Mouse (Mus musculus) heart, embryonic 16.5 days (tissue): ENCODE results near the gene Olfr1477. TPM values are rescaled to one million over a fixed set of nuclear protein-coding genes. Genes with fewer than 3 reads are reported as not detected.
"Not testable (repeated sequence)": the region's sequence is repeated elsewhere in the genome, so short reads cannot be mapped to it uniquely, and the experiment has no call there.

Experiments
- ATAC-seq: fragments of 200-750 bp; cut with Nextera tagmentation; replicated peaks from 2 replicates; pipeline ENCODE4 v1.8.0; 2017; ENCODE audit warnings: moderate number of reproducible peaks; ENCODE audit not compliant: insufficient read depth, low FRiP score; ENCODE audit errors: extremely low read depth
- H3K27ac ChIP-seq: fragments of 300-500 bp; sonication (generic); 2 replicates; pipeline ENCODE4 v1.5.1; 2014; ENCODE audit warnings: mild to moderate bottlenecking, low read length, control low read depth, moderate library complexity
- H3K27me3 ChIP-seq: fragments of 300-500 bp; sonication (generic); 2 replicates; pipeline ENCODE4 v1.6.1; 2014; ENCODE audit warnings: low read length, mixed read lengths; ENCODE audit not compliant: control insufficient read depth, insufficient read depth
- H3K36me3 ChIP-seq: fragments of 300-500 bp; sonication (generic); 2 replicates; pipeline ENCODE4 v1.6.1; 2014; ENCODE audit not compliant: control insufficient read depth, insufficient read depth
- H3K4me1 ChIP-seq: fragments of 300-500 bp; sonication (generic); 2 replicates; pipeline ENCODE4 v1.6.1; 2014; ENCODE audit warnings: low read length, mixed read lengths; ENCODE audit not compliant: control insufficient read depth, insufficient read depth
- H3K4me2 ChIP-seq: fragments of 300-500 bp; sonication (generic); 2 replicates; pipeline ENCODE4 v1.6.1; 2014; ENCODE audit warnings: low read depth, mild to moderate bottlenecking, control low read depth, low read length
- H3K4me3 ChIP-seq: fragments of 300-500 bp; sonication (generic); 2 replicates; pipeline ENCODE4 v1.5.1; 2014; ENCODE audit warnings: mild to moderate bottlenecking, control low read depth, low read length
- H3K9ac ChIP-seq: fragments of 300-500 bp; sonication (generic); 2 replicates; pipeline ENCODE4 v1.6.1; 2014; ENCODE audit warnings: low read length, control low read depth
- H3K9me3 ChIP-seq: fragments of 300-500 bp; sonication (generic); replicated peaks from 2 replicates; pipeline ENCODE4 v1.6.1; 2016; ENCODE audit warnings: low read length; ENCODE audit not compliant: control insufficient read depth
- WGBS: fragments of 180-500 bp; shearing (Covaris S2); extraction: QIAGEN DNeasy Blood & Tissue Kit; methylation state at CpG from one replicate; pipeline ENCODE4 v1.1.7; 2014; 5-methylcytosine and 5-hydroxymethylcytosine counted together
- polyA plus RNA-seq: library from polyadenylated mRNA; unstranded; fragments of >200 nt; fragmentation: Nextera tagmentation; extraction: Ambion mirVana; gene quantifications from 2 replicates; pipeline ENCODE4 v1.2.1, GENCODE M21; 2015

The Olfr1477 gene
- not detected in 2 replicates for polyA plus RNA-seq

DNA sequence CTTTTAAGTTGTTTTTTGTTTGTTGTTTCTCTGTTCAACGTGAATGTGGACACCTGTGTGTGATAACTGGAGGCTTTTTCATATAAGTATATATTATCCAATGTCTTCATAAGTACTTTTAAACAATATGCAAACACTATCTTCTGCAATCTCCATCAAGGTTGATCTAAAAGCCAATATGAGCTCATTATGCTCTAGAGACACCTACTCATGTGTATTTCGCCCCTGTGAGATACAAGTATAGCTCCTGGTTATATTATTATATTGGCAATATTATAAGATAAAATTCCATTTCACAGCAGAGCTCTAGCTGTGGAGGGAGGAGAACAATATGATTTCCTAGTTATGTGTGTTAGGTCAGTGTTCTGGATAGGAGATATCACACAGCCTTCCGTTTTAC is at the start of gene Olfr1477:
Gene Olfr1477 (plus strand): TSS at position 301 of the 400 bp plus-strand sequence.
- Histone ChIP-seq H3K36me3 (no peaks in the 10 kb centered on the region), H3K4me2 (no peak within 1 kb of the TSS), H3K4me1 (no peaks in the 10 kb centered on the region), H3K27ac (no peak within 1 kb of the TSS), H3K9me3 (no peaks in the 10 kb centered on the region; the same call in 1 of the 2 replicates), H3K9ac (no peak within 1 kb of the TSS), H3K27me3 (no peaks in the 10 kb centered on the region), H3K4me3 (no peak within 1 kb of the TSS)
- ATAC-seq, result no peak
- 56% methylated on average over 3 of the region's 3 CpGs for WGBS

DNA sequence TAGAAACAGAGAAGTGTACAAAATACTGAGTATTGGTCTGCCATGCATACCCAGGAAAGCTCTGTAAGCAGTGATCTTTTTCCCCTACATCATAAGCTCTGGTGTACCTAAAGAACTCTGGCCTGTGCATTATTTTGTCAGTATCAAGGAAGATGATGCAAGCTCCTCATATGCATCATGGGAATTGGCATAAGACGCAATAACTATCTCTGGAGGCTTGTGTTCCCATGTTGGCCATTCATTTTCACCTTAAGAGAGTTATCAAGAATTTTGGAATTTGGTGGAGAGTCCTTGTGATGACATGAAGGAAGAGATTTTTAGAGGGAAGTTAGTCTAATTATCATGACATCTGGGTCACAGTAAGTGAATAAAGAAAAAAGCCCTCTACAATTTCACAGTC is 44.4 kb upstream of the Olfr1477 start, which contains the start of gene Olfr1472:
Gene Olfr1472 (minus strand): TSS at position 101 of the 400 bp plus-strand sequence.
- Histone ChIP-seq H3K9ac (no peak within 1 kb of the TSS), H3K27me3 (no peaks in the 10 kb centered on the region), H3K9me3 (no peaks in the 10 kb centered on the region), H3K27ac (no peak within 1 kb of the TSS), H3K36me3 (no peaks in the 10 kb centered on the region), H3K4me1 (no peaks in the 10 kb centered on the region), H3K4me2 (no peak within 1 kb of the TSS), H3K4me3 (no peak within 1 kb of the TSS)
- ATAC-seq, result no peak
- 66% methylated on average over 1 of the region's 1 CpGs for WGBS

GRCm38 (mm10) chr19:13469265-13469664 is 31.1 kb upstream of the Olfr1477 start, which contains the start of gene Olfr1474:
Olfr1474 (plus strand) TSS chr19:13469565.
- WGBS, result 77% methylated on average over 4 of the region's 4 CpGs

GRCm38 (mm10) chr19:13480096-13480495 is 20.2 kb upstream of the Olfr1477 start, which contains the start of gene Olfr1475:
Olfr1475 (minus strand) TSS chr19:13480196.
- Histone ChIP-seq H3K27ac (no peak within 1 kb of the TSS), H3K4me3 (no peak within 1 kb of the TSS), H3K27me3 (no peaks in the 10 kb centered on the region), H3K4me1 (no peaks in the 10 kb centered on the region), H3K9ac (no peak within 1 kb of the TSS), H3K9me3 (no peaks in the 10 kb centered on the region), H3K4me2 (no peak within 1 kb of the TSS), H3K36me3 (no peaks in the 10 kb centered on the region)
- ATAC-seq, result no peak

More at GRCm38 (mm10) chr19:13469265-13469664, 31.1 kb upstream of the Olfr1477 start, which contains the start of gene Olfr1474:
- H3K4me3 ChIP-seq, H3K9ac ChIP-seq, H3K4me2 ChIP-seq, H3K27ac ChIP-seq, ATAC-seq, H3K9me3 ChIP-seq, H3K27me3 ChIP-seq, H3K4me1 ChIP-seq, H3K36me3 ChIP-seq: not testable (repeated sequence)

GRCm38 (mm10) chr19:13527613-13528012 is 27.3 kb downstream of the Olfr1477 start, which contains the start of gene Olfr1480:
Olfr1480 (plus strand) TSS chr19:13527913.
- 0 out of 2 replicates have a peak, but pooled peaks cover 5% of the 10 kb centered on the region for H3K9me3 ChIP-seq
- no peak within 1 kb of the TSS for H3K9ac ChIP-seq
- H3K4me3 ChIP-seq, result no peak within 1 kb of the TSS
- no peak within 1 kb of the TSS for H3K4me2 ChIP-seq
- H3K27me3 ChIP-seq, result no peaks in the 10 kb centered on the region
- no peak within 1 kb of the TSS for H3K27ac ChIP-seq
- no peaks in the 10 kb centered on the region for H3K36me3 ChIP-seq
- WGBS, result 57% methylated on average over 2 of the region's 2 CpGs
- ATAC-seq, result no peak
- H3K4me1 ChIP-seq, result no peaks in the 10 kb centered on the region

Other genes starting within 250 kb of the Olfr1477 start
- gene Olfr1465, start 185.0 kb upstream of the Olfr1477 start, polyA plus RNA-seq, result not detected in 2 replicates
- gene Olfr1466, start 161.7 kb upstream of the Olfr1477 start, polyA plus RNA-seq, result not detected in 2 replicates
- not detected in 2 replicates for gene Olfr1467, start 138.3 kb upstream of the Olfr1477 start, polyA plus RNA-seq
- gene Olfr1469, start 92.7 kb upstream of the Olfr1477 start, polyA plus RNA-seq, result not detected in 2 replicates
- not detected in 2 replicates for gene Olfr1471, start 57.1 kb upstream of the Olfr1477 start, polyA plus RNA-seq
- gene Olfr1472, start 44.5 kb upstream of the Olfr1477 start, polyA plus RNA-seq, result not detected in 2 replicates
- gene Olfr1474, start 31.0 kb upstream of the Olfr1477 start, polyA plus RNA-seq, result not detected in 2 replicates
- not detected in 2 replicates for gene Olfr1475, start 20.4 kb upstream of the Olfr1477 start, polyA plus RNA-seq
- not detected in 2 replicates for gene Olfr1480, start 27.4 kb downstream of the Olfr1477 start, polyA plus RNA-seq
- gene Olfr1484, start 83.0 kb downstream of the Olfr1477 start, polyA plus RNA-seq, result not detected in 2 replicates
- gene Olfr1487, start 116.8 kb downstream of the Olfr1477 start, polyA plus RNA-seq, result not detected in 2 replicates
- gene Olfr1489, start 131.1 kb downstream of the Olfr1477 start, polyA plus RNA-seq, result not detected in 2 replicates
- gene Olfr1490, start 150.5 kb downstream of the Olfr1477 start, polyA plus RNA-seq, result not detected in 2 replicates
- not detected in 2 replicates for gene Olfr1491, start 196.7 kb downstream of the Olfr1477 start, polyA plus RNA-seq
- not detected in 2 replicates for gene Olfr1493-ps1, start 222.7 kb downstream of the Olfr1477 start, polyA plus RNA-seq
- gene Olfr1494, start 239.2 kb downstream of the Olfr1477 start, polyA plus RNA-seq, result not detected in 2 replicates